In genomic region chr4:45296662-45297564, GRCm38 (mm10) we compare ENCODE assay signal across 8 mouse cellular contexts. TPM values are rescaled to one million over a fixed set of nuclear protein-coding genes. Genes with fewer than 3 reads are reported as not detected.
DNase-seq lines count a peak whose midpoint lies in the region; ATAC-seq and TF ChIP-seq lines count a peak whose summit lies in the region.

Gene Trmt10b, plus strand, starts transcription at chr4:45297127.

- 0 out of 2 replicates have a peak, but pooled peaks have one; percentile 18 for TF ChIP-seq POLR2A in brain, embryonic 14.5 days (IDR thresholded peaks at IDR 0.05; ENCODE audit: borderline replicate concordance, extremely low read depth, insufficient read depth, insufficient read length, poor library complexity, severe bottlenecking)
- TF ChIP-seq POLR2A in testis, adult 2 months (IDR thresholded peaks at IDR 0.05; ENCODE audit: control insufficient read depth, low read depth, low read length), result 0 out of 2 replicates have a peak, but pooled peaks have one; percentile 30

- peak within 1 kb of the TSS; percentile 85 for H3K9ac ChIP-seq in heart, embryonic 14.5 days (ENCODE audit: low read length)
- H3K9ac ChIP-seq in liver, embryonic 13.5 days, result peak within 1 kb of the TSS; percentile 63

- no peaks in the 10 kb centered on the region for H3K27me3 ChIP-seq in erythroblast, embryonic 14.5 days (ENCODE audit: control insufficient read depth)
- H3K27me3 ChIP-seq in heart, embryonic 14.5 days (ENCODE audit: control insufficient read depth, insufficient read depth, low read length), result no peaks in the 10 kb centered on the region
- no peaks in the 10 kb centered on the region for H3K27me3 ChIP-seq in liver, embryonic 13.5 days
- H3K27me3 ChIP-seq in testis, adult 2 months (ENCODE audit: control insufficient read depth, insufficient read depth, low read length), result no peaks in the 10 kb centered on the region

- peak; percentile 65 to 82 for DNase-seq in CD8-positive naive resting alpha-beta T cell, adult 2 months (ENCODE audit: low read depth in 2 of 2, low spot score in 2 of 2)
- peak; percentile 93 for DNase-seq in brain, embryonic 14.5 days (ENCODE audit: low read depth)
- DNase-seq in kidney, postnatal 25 days, result peak; percentile 85 to 87
- DNase-seq in liver, embryonic 13.5 days, result peak; percentile 61
- DNase-seq in neural tube, embryonic 10.5 days (ENCODE audit: extremely low spot score, low spot score), result peak; percentile 62

- no peak within 1 kb of the TSS for H3K27ac ChIP-seq in heart, embryonic 14.5 days (replicated peaks in 1 of 2; ENCODE audit: control insufficient read depth in 1 of 2, insufficient read depth in 1 of 2, low read depth in 2 of 2, low read length in 2 of 2)
- H3K27ac ChIP-seq in liver, embryonic 13.5 days, result no peak within 1 kb of the TSS
- peak within 1 kb of the TSS; percentile 87 for H3K27ac ChIP-seq in testis, adult 2 months (ENCODE audit: control insufficient read depth, insufficient read depth, low read depth, low read length)

- WGBS in heart, embryonic 14.5 days, result 20% methylated on average over 27 of the region's 27 CpGs
- WGBS in liver, embryonic 13.5 days (ENCODE audit: insufficient replicate concordance), result 17% methylated on average over 27 of the region's 27 CpGs

- H3K9me3 ChIP-seq in erythroblast, embryonic 14.5 days (ENCODE audit: control insufficient read depth, low read length), result no peaks in the 10 kb centered on the region
- no peaks in the 10 kb centered on the region for H3K9me3 ChIP-seq in heart, embryonic 14.5 days (ENCODE audit: control insufficient read depth, low read length)
- H3K9me3 ChIP-seq in liver, embryonic 13.5 days (replicated peaks), result no peaks in the 10 kb centered on the region

- peaks cover 10% of the 10 kb centered on the region for H3K36me3 ChIP-seq in erythroblast, embryonic 14.5 days (ENCODE audit: control insufficient read depth)
- peaks cover 20% of the 10 kb centered on the region for H3K36me3 ChIP-seq in heart, embryonic 14.5 days (ENCODE audit: control insufficient read depth, insufficient read depth, low read length)
- H3K36me3 ChIP-seq in liver, embryonic 13.5 days, result peaks cover 7% of the 10 kb centered on the region
- peaks cover 1% of the 10 kb centered on the region; the same call in 1 of the 2 replicates for H3K36me3 ChIP-seq in testis, adult 2 months (ENCODE audit: control insufficient read depth, insufficient read depth, low read length)

- no peak for TF ChIP-seq CTCF in brain, embryonic 14.5 days (IDR thresholded peaks at IDR 0.05; ENCODE audit: borderline replicate concordance, extremely low read depth, insufficient read depth, insufficient read length)
- no peak for TF ChIP-seq CTCF in testis, adult 2 months (IDR thresholded peaks at IDR 0.05; ENCODE audit: control insufficient read depth, insufficient read depth, insufficient replicate concordance, low read depth, low read length)

- H3K4me1 ChIP-seq in erythroblast, embryonic 14.5 days (ENCODE audit: control insufficient read depth), result peaks cover 15% of the 10 kb centered on the region
- peaks cover 0 to 4% of the 10 kb centered on the region in 2 experiments; a peak in 1 of 4 replicates for H3K4me1 ChIP-seq in heart, embryonic 14.5 days (ENCODE audit: control insufficient read depth in 2 of 2, insufficient read depth in 2 of 2, low read length in 2 of 2)
- peaks cover 16% of the 10 kb centered on the region for H3K4me1 ChIP-seq in liver, embryonic 13.5 days (replicated peaks)
- H3K4me1 ChIP-seq in testis, adult 2 months (ENCODE audit: control insufficient read depth, insufficient read depth, low read length), result peaks cover 4% of the 10 kb centered on the region

- peak within 1 kb of the TSS; percentile 74 for H3K4me3 ChIP-seq in erythroblast, embryonic 14.5 days (replicated peaks)
- peak within 1 kb of the TSS; percentile 95 for H3K4me3 ChIP-seq in heart, embryonic 14.5 days (ENCODE audit: control insufficient read depth in 1 of 2, insufficient read depth in 1 of 2, low read depth in 1 of 2, low read length in 2 of 2)
- H3K4me3 ChIP-seq in liver, embryonic 13.5 days (replicated peaks), result peak within 1 kb of the TSS; percentile 64
- peak within 1 kb of the TSS; percentile 100 for H3K4me3 ChIP-seq in testis, adult 2 months (ENCODE audit: control insufficient read depth, low read depth, low read length)

- peak within 1 kb of the TSS; percentile 77 for H3K4me2 ChIP-seq in heart, embryonic 14.5 days (ENCODE audit: low read length)
- H3K4me2 ChIP-seq in liver, embryonic 13.5 days, result peak within 1 kb of the TSS; percentile 65

- no peak for ATAC-seq in heart, embryonic 14.5 days (ENCODE audit: insufficient number of reproducible peaks, insufficient read depth, low FRiP score, low read depth)
- peak; percentile 87 for ATAC-seq in liver, embryonic 13.5 days (ENCODE audit: low read depth)

RNA-seq across cellular contexts. Expression of gene Trmt10b, which starts in this region (rescaled TPM):
- 11.8 and 13.6 TPM in 2 replicates for polyA plus RNA-seq in brain, embryonic 14.5 days (2012; rRNA removed)
- 0.08 and 0.09 TPM in 2 replicates for polyA plus RNA-seq in erythroblast, embryonic 14.5 days (2012)
- polyA plus RNA-seq in heart, embryonic 14.5 days (2014; fragmentation: Nextera tagmentation; extraction: Ambion mirVana), result 10.1 and 10.6 TPM in 2 replicates
- polyA plus RNA-seq in liver, embryonic 13.5 days (2015; fragmentation: Nextera tagmentation; extraction: Ambion mirVana), result 6.0 and 7.3 TPM in 2 replicates
- 6.5 and 8.3 TPM in 2 replicates for polyA plus RNA-seq in testis, adult 2 months (2012; rRNA removed)
